Mouse (Mus musculus) forebrain, embryonic 11.5 days (tissue): ENCODE measurements around the gene Kdm4a. TPM values are rescaled to one million over a fixed set of nuclear protein-coding genes. Genes with fewer than 3 reads are reported as not detected.

ENCODE experiments used
- ATAC-seq: fragments of 200-750 bp; cut with Nextera tagmentation; replicated peaks from 2 replicates; pipeline ENCODE4 v1.8.0; 2017; ENCODE audit warnings: moderate TSS enrichment; ENCODE audit not compliant: low FRiP score
- DNase-seq: peaks from one replicate; pipeline ENCODE4 v3.0.0-alpha.2; 2017; ENCODE audit warnings: low spot score
- H3K27ac ChIP-seq: fragments of 300-500 bp; sonication (generic); 2 replicates; pipeline ENCODE4 v1.5.1; 2014; ENCODE audit warnings: low read depth, low read length
- H3K27me3 ChIP-seq: fragments of 300-500 bp; sonication (generic); 2 replicates; pipeline ENCODE4 v1.6.1; 2014; ENCODE audit warnings: mild to moderate bottlenecking, low read length, mixed read lengths; ENCODE audit not compliant: control insufficient read depth, insufficient read depth
- H3K36me3 ChIP-seq: fragments of 300-500 bp; sonication (generic); 2 replicates; pipeline ENCODE4 v1.6.1; 2014; ENCODE audit warnings: mild to moderate bottlenecking, low read length, moderate library complexity, mixed read lengths; ENCODE audit not compliant: control insufficient read depth, insufficient read depth
- H3K4me1 ChIP-seq: fragments of 300-500 bp; sonication (generic); replicated peaks from 2 replicates; pipeline ENCODE4 v1.6.1; 2014; ENCODE audit warnings: low read length, mixed read lengths; ENCODE audit not compliant: control insufficient read depth, insufficient read depth
- H3K4me2 ChIP-seq: fragments of 300-500 bp; sonication (generic); 2 replicates; pipeline ENCODE4 v1.6.1; 2014; ENCODE audit warnings: low read depth, mild to moderate bottlenecking, low read length, moderate library complexity, mixed read lengths; ENCODE audit not compliant: severe bottlenecking
- H3K4me3 ChIP-seq: fragments of 300-500 bp; sonication (generic); 2 replicates; pipeline ENCODE4 v1.5.1; 2014; ENCODE audit warnings: low read depth, low read length
- H3K9ac ChIP-seq: fragments of 300-500 bp; sonication (generic); 2 replicates; pipeline ENCODE4 v1.6.1; 2014; ENCODE audit warnings: low read length
- H3K9me3 ChIP-seq: fragments of 300-500 bp; sonication (generic); 2 replicates; pipeline ENCODE4 v1.6.1; 2016; ENCODE audit warnings: low read length, mixed read lengths; ENCODE audit not compliant: control insufficient read depth
- WGBS: fragments of 180-500 bp; shearing (Covaris S2); extraction: QIAGEN DNeasy Blood & Tissue Kit; methylation state at CpG from one replicate; pipeline ENCODE4 v1.1.7; 2014; 5-methylcytosine and 5-hydroxymethylcytosine counted together
- polyA plus RNA-seq: library from polyadenylated mRNA; unstranded; fragments of >200 nt; fragmentation: Nextera tagmentation; extraction: Ambion mirVana; gene quantifications from 2 replicates; pipeline ENCODE4 v1.2.1, GENCODE M21; 2014

Kdm4a gene
- polyA plus RNA-seq, 1 experiment from 2014 or later, result 67.9 TPM

- 91% methylated on average over 8 of the region's 8 CpGs for WGBS
- no peaks in the 10 kb centered on the region for H3K27me3 ChIP-seq
- ATAC-seq, result no peak
- H3K4me3 ChIP-seq, result no peak overlapping the region
- H3K9me3 ChIP-seq, result no peaks in the 10 kb centered on the region
- H3K4me1 ChIP-seq, result no peaks in the 10 kb centered on the region
- H3K4me2 ChIP-seq, result no peak overlapping the region
- DNase-seq, result no peak
- no peaks in the 10 kb centered on the region for H3K36me3 ChIP-seq
- H3K9ac ChIP-seq, result no peak overlapping the region
- H3K27ac ChIP-seq, result no peak overlapping the region
Measured at GRCm38 (mm10) chr4:118099637-118100364, 80.0 kb downstream of the Kdm4a start.

DNA sequence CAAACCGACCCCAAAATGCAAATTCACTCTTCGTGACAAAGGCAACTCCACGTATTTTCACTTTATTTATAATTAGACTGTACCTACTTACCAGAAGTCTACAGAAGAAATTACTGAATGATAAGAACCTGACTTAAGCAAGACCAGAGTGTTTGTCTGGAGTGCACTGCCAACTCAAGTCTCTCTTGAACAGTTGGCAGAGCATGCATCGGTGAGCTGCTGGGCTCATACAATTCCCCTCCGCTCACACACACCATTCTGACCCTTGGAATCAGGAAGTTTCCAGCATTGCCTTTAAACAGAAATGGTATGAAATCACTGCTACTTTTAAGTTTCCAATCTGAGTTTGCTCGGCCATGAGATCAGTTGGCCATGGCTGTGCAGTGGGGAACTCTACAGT lies 81.3 kb downstream of the Kdm4a start:
- H3K9ac ChIP-seq, result no peak overlapping the region
- H3K27ac ChIP-seq, result no peak overlapping the region
- H3K4me2 ChIP-seq, result no peak overlapping the region
- no peaks in the 10 kb centered on the region for H3K9me3 ChIP-seq
- H3K4me3 ChIP-seq, result no peak overlapping the region
- no peaks in the 10 kb centered on the region for H3K4me1 ChIP-seq
- H3K36me3 ChIP-seq, result no peaks in the 10 kb centered on the region
- ATAC-seq (no peak), DNase-seq (no peak)
- WGBS, result 91% methylated on average over 6 of the region's 6 CpGs
- no peaks in the 10 kb centered on the region for H3K27me3 ChIP-seq

- no peaks in the 10 kb centered on the region for H3K4me1 ChIP-seq
- no peak overlapping the region for H3K27ac ChIP-seq
- 84% methylated on average over 6 of the region's 6 CpGs for WGBS
- ATAC-seq, result no peak
- no peak overlapping the region for H3K4me3 ChIP-seq
- H3K27me3 ChIP-seq, result no peaks in the 10 kb centered on the region
- no peaks in the 10 kb centered on the region for H3K9me3 ChIP-seq
- DNase-seq, result no peak
- H3K9ac ChIP-seq, result no peak overlapping the region
- H3K36me3 ChIP-seq, result no peaks in the 10 kb centered on the region
- H3K4me2 ChIP-seq, result no peak overlapping the region
Measured at GRCm38 (mm10) chr4:118096069-118096468, 83.8 kb downstream of the Kdm4a start.

GRCm38 (mm10) chr4:118092784-118093457 lies 86.9 kb downstream of the Kdm4a start:
- Histone ChIP-seq H3K4me2 (no peak overlapping the region), H3K36me3 (no peaks in the 10 kb centered on the region), H3K27me3 (no peaks in the 10 kb centered on the region), H3K27ac (no peak overlapping the region), H3K9me3 (no peaks in the 10 kb centered on the region), H3K4me3 (no peak overlapping the region), H3K4me1 (no peaks in the 10 kb centered on the region), H3K9ac (no peak overlapping the region)
- 93% methylated on average over 11 of the region's 11 CpGs for WGBS
- ATAC-seq (no peak), DNase-seq (no peak)

DNA sequence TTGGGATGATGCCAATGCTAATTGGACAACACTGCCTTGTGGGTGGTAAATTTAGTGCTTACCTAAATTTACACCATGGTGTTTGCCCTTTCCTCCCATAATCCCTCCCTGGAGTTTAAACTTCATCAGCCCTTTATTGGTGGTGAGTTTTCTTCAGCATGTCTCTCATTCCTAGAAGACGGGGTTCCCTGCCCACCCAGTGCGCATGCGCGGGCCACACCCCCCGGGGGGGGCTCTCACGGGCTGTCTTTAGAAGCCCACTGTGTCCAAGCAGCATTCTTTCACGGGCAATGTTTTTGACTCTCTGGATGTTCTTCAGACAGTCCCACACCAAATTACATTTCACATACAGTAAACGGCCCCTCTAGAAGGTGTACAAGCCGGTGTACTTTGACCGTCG lies 89.4 kb downstream of the Kdm4a start:
- Histone ChIP-seq H3K9ac (no peak overlapping the region), H3K36me3 (no peaks in the 10 kb centered on the region), H3K4me2 (no peak overlapping the region), H3K27me3 (no peaks in the 10 kb centered on the region), H3K4me1 (no peaks in the 10 kb centered on the region), H3K4me3 (no peak overlapping the region), H3K9me3 (no peaks in the 10 kb centered on the region), H3K27ac (no peak overlapping the region)
- ATAC-seq, result no peak
- WGBS, result 91% methylated on average over 11 of the region's 11 CpGs
- DNase-seq, result no peak

- DNase-seq (no peak), ATAC-seq (no peak)
- Histone ChIP-seq H3K4me3 (no peak overlapping the region), H3K9me3 (no peaks in the 10 kb centered on the region), H3K9ac (no peak overlapping the region), H3K36me3 (no peaks in the 10 kb centered on the region), H3K4me1 (no peaks in the 10 kb centered on the region), H3K27ac (no peak overlapping the region), H3K27me3 (no peaks in the 10 kb centered on the region), H3K4me2 (no peak overlapping the region)
- WGBS, result 61% methylated on average over 9 of the region's 9 CpGs
Measured at GRCm38 (mm10) chr4:118089939-118090338, 89.9 kb downstream of the Kdm4a start.

DNA sequence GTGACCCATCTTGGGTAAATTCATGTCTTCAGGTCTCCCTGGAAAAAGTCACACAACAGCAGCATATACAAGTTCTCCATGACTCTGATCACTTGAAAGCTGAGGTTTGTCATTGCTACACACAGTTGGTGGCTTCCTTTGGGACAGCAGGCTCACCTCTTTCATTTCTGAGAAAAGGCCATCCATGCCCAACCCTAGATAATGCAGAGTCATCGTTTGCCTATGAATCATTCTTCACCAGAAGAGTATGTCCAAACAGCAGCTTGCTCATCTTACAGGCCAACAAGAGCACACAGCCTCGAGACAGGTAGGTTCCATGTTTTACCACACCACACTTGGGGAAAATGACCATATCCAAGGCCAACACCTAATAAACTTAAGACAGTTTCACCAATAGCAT lies 91.1 kb downstream of the Kdm4a start:
- Histone ChIP-seq H3K4me3 (no peak overlapping the region), H3K4me1 (no peaks in the 10 kb centered on the region), H3K27ac (no peak overlapping the region), H3K4me2 (no peak overlapping the region), H3K9me3 (no peaks in the 10 kb centered on the region), H3K27me3 (no peaks in the 10 kb centered on the region), H3K36me3 (no peaks in the 10 kb centered on the region), H3K9ac (no peak overlapping the region)
- 86% methylated on average over 2 of the region's 2 CpGs for WGBS
- ATAC-seq (no peak), DNase-seq (no peak)
